Mouse (Mus musculus) forebrain, embryonic 14.5 days (tissue): Measurements from ENCODE around the gene Kctd7. TPM values are rescaled to one million over a fixed set of nuclear protein-coding genes. Genes with fewer than 3 reads are reported as not detected.

Source experiments
- ATAC-seq: fragments of 200-750 bp; cut with Nextera tagmentation; 2 replicates; pipeline ENCODE4 v1.8.0; 2017; ENCODE audit warnings: mild to moderate bottlenecking, moderate library complexity
- DNase-seq: peaks from one replicate; pipeline ENCODE4 v3.0.0-alpha.2; 2015; ENCODE audit warnings: low spot score
- H3K27ac ChIP-seq: fragments of 300-500 bp; sonication (generic); 2 replicates; pipeline ENCODE4 v1.5.1; 2014; ENCODE audit warnings: low read depth, mild to moderate bottlenecking, control low read depth, low read length, moderate library complexity
- H3K27me3 ChIP-seq: fragments of 300-500 bp; sonication (generic); replicated peaks from 2 replicates; pipeline ENCODE4 v1.6.1; 2014; ENCODE audit warnings: low read length, control low read depth, mixed read lengths; ENCODE audit not compliant: control insufficient read depth, insufficient read depth
- H3K36me3 ChIP-seq: fragments of 300-500 bp; sonication (generic); 2 replicates; pipeline ENCODE4 v1.6.1; 2014; ENCODE audit warnings: low read length, control low read depth; ENCODE audit not compliant: control insufficient read depth, insufficient read depth
- H3K4me1 ChIP-seq: fragments of 300-500 bp; sonication (generic); 2 replicates; pipeline ENCODE4 v1.6.1; 2014; ENCODE audit warnings: antibody characterized with exemption, low read length, control low read depth; ENCODE audit not compliant: control insufficient read depth, insufficient read depth
- H3K4me2 ChIP-seq: fragments of 300-500 bp; sonication (generic); 2 replicates; pipeline ENCODE4 v1.6.1; 2014; ENCODE audit warnings: mild to moderate bottlenecking, control low read depth, low read length
- H3K4me3 ChIP-seq: fragments of 300-500 bp; sonication (generic); 2 replicates; pipeline ENCODE4 v1.5.1; 2014; ENCODE audit warnings: low read depth, low read length, control low read depth
- H3K9ac ChIP-seq: fragments of 300-500 bp; sonication (generic); 2 replicates; pipeline ENCODE4 v1.6.1; 2014; ENCODE audit warnings: mild to moderate bottlenecking, low read length, control low read depth, moderate library complexity
- H3K9me3 ChIP-seq: fragments of 300-500 bp; sonication (generic); replicated peaks from 2 replicates; pipeline ENCODE4 v1.6.1; 2016; ENCODE audit warnings: low read length, control low read depth, mixed read lengths; ENCODE audit not compliant: control insufficient read depth
- WGBS: fragments of 180-500 bp; shearing (Covaris S2); extraction: QIAGEN DNeasy Blood & Tissue Kit; methylation state at CpG from one replicate; pipeline ENCODE4 v1.1.7; 2014; 5-methylcytosine and 5-hydroxymethylcytosine counted together
- polyA plus RNA-seq: library from polyadenylated mRNA; unstranded; fragments of >200 nt; fragmentation: Nextera tagmentation; extraction: Ambion mirVana; gene quantifications from 2 replicates; pipeline ENCODE4 v1.2.1, GENCODE M21; 2014

The Kctd7 gene
- polyA plus RNA-seq, 1 experiment from 2014 or later = 10.9 TPM

GRCm38 (mm10) chr5:130158545-130158944, 13.9 kb downstream of the Kctd7 start:
- DNase-seq (no peak), ATAC-seq (no peak)
- H3K36me3 ChIP-seq = no peaks in the 10 kb centered on the region
- no peak overlapping the region for H3K9ac ChIP-seq
- no peak overlapping the region for H3K27ac ChIP-seq
- 80% methylated on average over 4 of the region's 4 CpGs for WGBS
- no peak overlapping the region for H3K4me2 ChIP-seq
- no peaks in the 10 kb centered on the region for H3K9me3 ChIP-seq
- no peaks in the 10 kb centered on the region for H3K27me3 ChIP-seq
- H3K4me3 ChIP-seq = no peak overlapping the region
- no peaks in the 10 kb centered on the region for H3K4me1 ChIP-seq

GRCm38 (mm10) chr5:130159761-130160201, 15.1 kb downstream of the Kctd7 start:
- ATAC-seq = no peak
- no peaks in the 10 kb centered on the region for H3K36me3 ChIP-seq
- no peaks in the 10 kb centered on the region for H3K4me1 ChIP-seq
- WGBS = 64% methylated on average over 7 of the region's 7 CpGs
- DNase-seq = no peak
- no peak overlapping the region for H3K9ac ChIP-seq
- H3K4me2 ChIP-seq = no peak overlapping the region
- no peak overlapping the region for H3K4me3 ChIP-seq
- H3K27ac ChIP-seq = no peak overlapping the region
- no peaks in the 10 kb centered on the region for H3K9me3 ChIP-seq
- H3K27me3 ChIP-seq = no peaks in the 10 kb centered on the region

- Histone ChIP-seq H3K27ac (no peak overlapping the region), H3K36me3 (no peaks in the 10 kb centered on the region), H3K4me2 (no peak overlapping the region), H3K27me3 (no peaks in the 10 kb centered on the region), H3K9me3 (no peaks in the 10 kb centered on the region), H3K4me1 (no peaks in the 10 kb centered on the region), H3K4me3 (no peak overlapping the region), H3K9ac (no peak overlapping the region)
- peak; percentile 74 for DNase-seq
- no peak for ATAC-seq
- WGBS = 5% methylated on average over 7 of the region's 7 CpGs
Observed at GRCm38 (mm10) chr5:130163670-130164069, 19.0 kb downstream of the Kctd7 start.

- no peaks in the 10 kb centered on the region for H3K9me3 ChIP-seq
- DNase-seq (no peak), ATAC-seq (no peak)
- H3K4me1 ChIP-seq = no peaks in the 10 kb centered on the region
- H3K27me3 ChIP-seq = no peaks in the 10 kb centered on the region
- H3K27ac ChIP-seq = no peak overlapping the region
- 79% methylated on average over 4 of the region's 4 CpGs for WGBS
- H3K36me3 ChIP-seq = no peaks in the 10 kb centered on the region
- no peak overlapping the region for H3K4me3 ChIP-seq
- no peak overlapping the region for H3K9ac ChIP-seq
- H3K4me2 ChIP-seq = no peak overlapping the region
Observed at GRCm38 (mm10) chr5:130165213-130165612, 20.6 kb downstream of the Kctd7 start.

GRCm38 (mm10) chr5:130169109-130169508, 24.4 kb downstream of the Kctd7 start:
- Histone ChIP-seq H3K4me3 (no peak overlapping the region), H3K27ac (no peak overlapping the region), H3K9ac (no peak overlapping the region), H3K27me3 (no peaks in the 10 kb centered on the region), H3K4me1 (peaks cover 15% of the 10 kb centered on the region), H3K36me3 (no peaks in the 10 kb centered on the region), H3K9me3 (no peaks in the 10 kb centered on the region), H3K4me2 (no peak overlapping the region)
- DNase-seq = no peak
- 79% methylated on average over 6 of the region's 6 CpGs for WGBS
- no peak for ATAC-seq

GRCm38 (mm10) chr5:130170666-130171422, 26.2 kb downstream of the Kctd7 start:
- peak; percentile 13; the same call in 1 of the 2 replicates for ATAC-seq
- no peak for DNase-seq
- peak overlapping the region; percentile 71 for H3K4me3 ChIP-seq
- 11% methylated on average over 6 of the region's 6 CpGs for WGBS
- no peaks in the 10 kb centered on the region for H3K36me3 ChIP-seq
- H3K27ac ChIP-seq = peak overlapping the region; percentile 66
- H3K9ac ChIP-seq = peak overlapping the region; percentile 87
- no peaks in the 10 kb centered on the region for H3K27me3 ChIP-seq
- no peaks in the 10 kb centered on the region for H3K9me3 ChIP-seq
- H3K4me1 ChIP-seq = peaks cover 15% of the 10 kb centered on the region
- peak overlapping the region; percentile 89 for H3K4me2 ChIP-seq

- peak within 1 kb of the TSS; percentile 71 for H3K4me3 ChIP-seq
- H3K9ac ChIP-seq = peak within 1 kb of the TSS; percentile 87
- no peaks in the 10 kb centered on the region for H3K9me3 ChIP-seq
- peak within 1 kb of the TSS; percentile 89 for H3K4me2 ChIP-seq
- 0% methylated on average over 52 of the region's 62 CpGs for WGBS
- no peaks in the 10 kb centered on the region for H3K36me3 ChIP-seq
- DNase-seq = peak; percentile 90
- H3K27me3 ChIP-seq = no peaks in the 10 kb centered on the region
- ATAC-seq = peak; percentile 96
- H3K4me1 ChIP-seq = peaks cover 15% of the 10 kb centered on the region
- H3K27ac ChIP-seq = peak within 1 kb of the TSS; percentile 66
Observed at GRCm38 (mm10) chr5:130171423-130171954, 26.8 kb downstream of the Kctd7 start, which contains the start of gene Rabgef1. Rabgef1 (plus strand) TSS chr5:130171798.

GRCm38 (mm10) chr5:130171956-130172601, 27.4 kb downstream of the Kctd7 start:
- 2% methylated on average over 32 of the region's 46 CpGs for WGBS
- ATAC-seq = peak; percentile 11; the same call in 1 of the 2 replicates
- H3K36me3 ChIP-seq = no peaks in the 10 kb centered on the region
- peak overlapping the region; percentile 71 for H3K4me3 ChIP-seq
- peaks cover 15% of the 10 kb centered on the region for H3K4me1 ChIP-seq
- H3K9me3 ChIP-seq = no peaks in the 10 kb centered on the region
- peak overlapping the region; percentile 78 for H3K4me2 ChIP-seq
- peak overlapping the region; percentile 87 for H3K9ac ChIP-seq
- peak; percentile 21 for DNase-seq
- H3K27ac ChIP-seq = peak overlapping the region; percentile 66; the same call in 1 of the 2 replicates
- no peaks in the 10 kb centered on the region for H3K27me3 ChIP-seq
